Mouse (Mus musculus) left cerebral cortex, postnatal 10 days (tissue): ENCODE data around the gene Tpp1. TPM values are rescaled to one million over a fixed set of nuclear protein-coding genes. Genes with fewer than 3 reads are reported as not detected.
"Not testable (repeated sequence)": the region's sequence is repeated elsewhere in the genome, so short reads cannot be mapped to it uniquely, and the experiment has no call there.

Source experiments
- DNase-seq, 2 experiments: peaks; one replicate each; pipeline ENCODE4 v3.0.0; 2021 to 2022; ENCODE audit warnings: low spot score in 2 of 2, mixed read lengths in 1 of 2; ENCODE audit errors: extremely low spot score in 1 of 2
- intact Hi-C: fragments of 180-260 bp; cut with DNase I; formaldehyde crosslinking; loops from one replicate; pipeline ENCODE4 v1.15.1; 2025
- total RNA-seq, 2 experiments: library from RNA; stranded (reverse); gene quantifications; 2 replicates each; pipeline ENCODE4 v1.2.3; 2021

Gene Tpp1
- total RNA-seq, 2 experiments from 2014 or later, result 32.6 to 40.0 TPM

DNA sequence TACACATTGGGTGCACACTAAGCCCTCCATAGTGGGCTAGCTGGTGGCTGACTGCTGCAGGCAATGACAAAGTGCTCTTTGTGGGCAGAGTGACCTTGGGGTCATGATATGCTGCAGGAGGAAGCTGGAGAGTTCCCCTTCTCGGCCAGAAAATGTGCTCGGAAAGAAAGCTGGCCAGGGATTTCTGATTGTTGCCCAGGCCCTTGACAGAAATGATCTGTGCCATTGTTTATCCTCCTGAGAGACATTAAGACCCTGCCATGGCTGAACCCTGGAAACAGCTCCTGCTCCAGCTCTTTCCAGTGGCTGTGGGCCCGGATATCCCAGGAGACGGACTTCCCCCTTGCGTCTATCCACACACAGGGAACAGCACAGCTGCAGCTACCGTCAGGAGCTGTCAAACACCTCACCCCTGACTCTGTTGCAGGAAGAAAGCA, 15.7 kb upstream of the Tpp1 start:
- intact Hi-C loops, result no loop called here
- peak in 1 of 2 experiments; percentile 39 for DNase-seq

DNA sequence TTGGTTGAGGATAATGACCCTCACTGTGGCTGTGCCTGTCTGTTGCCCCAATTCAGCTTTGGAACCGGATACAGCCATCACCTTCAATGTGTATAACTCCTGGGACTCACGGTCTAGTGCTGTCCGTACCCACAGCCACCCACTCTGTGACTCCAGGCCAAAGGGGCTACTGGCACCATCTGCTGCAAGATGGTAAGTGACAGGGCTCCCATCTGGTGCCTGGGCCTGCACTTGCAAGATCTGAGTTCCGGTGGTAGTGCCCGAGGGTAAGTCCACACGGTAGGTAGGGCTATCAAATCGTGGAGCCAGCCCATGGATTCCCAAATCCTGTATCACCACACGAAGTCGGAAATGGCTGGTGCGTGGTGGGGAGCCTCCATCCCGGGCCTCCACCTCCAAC, 12.3 kb upstream of the Tpp1 start:
- intact Hi-C loops, result no loop called here

DNA sequence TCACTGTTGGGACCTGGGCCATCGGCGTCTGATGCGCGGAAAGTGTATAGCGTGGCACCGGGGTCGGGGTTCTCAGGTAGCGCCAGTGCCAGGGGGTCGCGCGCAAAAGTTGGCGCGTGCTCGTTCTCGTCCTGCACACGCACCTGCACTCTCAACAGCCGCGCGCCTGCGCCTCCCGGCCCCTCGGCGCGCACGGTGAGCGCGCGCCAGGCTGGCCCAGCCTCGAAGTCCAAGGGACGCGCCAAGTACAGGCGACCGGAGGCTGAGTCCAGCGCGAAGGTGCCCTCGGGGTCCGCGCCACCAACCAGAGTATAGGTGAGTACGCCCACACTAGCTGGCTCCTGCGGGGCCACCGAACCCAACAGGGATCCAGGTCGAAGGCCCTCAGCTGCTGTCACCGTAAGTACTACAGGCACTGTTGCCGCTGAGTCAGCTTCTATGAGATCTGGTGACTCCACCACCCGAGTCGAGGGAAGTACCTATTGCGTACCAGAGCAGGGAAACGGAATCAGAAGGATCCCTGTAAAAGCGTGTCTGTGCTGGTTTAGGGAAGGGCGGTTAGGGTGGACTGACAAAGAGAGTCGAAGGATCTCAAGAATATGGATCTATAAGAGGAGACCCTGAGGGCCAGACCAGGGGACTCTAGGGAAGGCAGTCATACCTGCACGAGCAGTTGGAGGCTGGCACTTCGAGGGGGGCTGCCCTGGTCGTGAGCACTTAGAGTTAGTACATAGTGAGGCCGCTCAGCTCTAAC, 10.7 kb upstream of the Tpp1 start:
- intact Hi-C loops, result no loop called here
- DNase-seq, result no peak

More for the DNA sequence above, 12.3 kb upstream of the Tpp1 start:
- DNase-seq, result no peak

DNA sequence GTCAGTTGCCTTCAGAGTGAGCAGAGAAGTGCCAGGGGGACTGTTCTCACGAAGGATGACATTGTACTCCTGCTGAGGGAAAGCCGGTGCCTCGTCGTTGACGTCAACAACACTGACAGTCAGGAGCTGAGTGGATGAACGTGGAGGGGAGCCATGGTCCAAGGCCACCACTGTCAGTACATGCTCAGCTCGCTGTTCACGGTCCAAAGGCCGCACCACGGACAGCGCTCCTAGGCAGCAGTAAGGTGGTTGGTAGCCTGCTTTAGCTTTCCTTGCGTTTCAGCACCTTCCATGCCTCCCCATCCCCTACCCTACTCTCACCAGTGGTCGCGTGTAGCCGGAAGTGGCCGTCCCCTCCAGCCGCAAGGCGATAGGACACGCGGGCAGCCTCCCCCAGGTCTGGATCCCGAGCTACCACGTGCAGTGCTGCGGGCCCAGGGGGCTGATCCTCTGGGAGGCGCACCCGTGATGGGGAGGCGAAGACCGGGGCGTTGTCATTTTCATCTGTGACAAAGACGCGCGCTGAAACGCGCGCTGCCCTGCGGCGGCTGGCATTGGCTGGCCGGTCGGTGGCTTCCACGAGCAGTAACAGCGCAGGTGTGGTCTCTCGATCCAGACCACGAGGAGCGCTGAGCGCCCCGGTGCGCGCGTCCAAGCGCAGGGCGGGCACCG, 9.9 kb upstream of the Tpp1 start:
- DNase-seq, result no peak
- intact Hi-C loops, result no loop called here

DNA sequence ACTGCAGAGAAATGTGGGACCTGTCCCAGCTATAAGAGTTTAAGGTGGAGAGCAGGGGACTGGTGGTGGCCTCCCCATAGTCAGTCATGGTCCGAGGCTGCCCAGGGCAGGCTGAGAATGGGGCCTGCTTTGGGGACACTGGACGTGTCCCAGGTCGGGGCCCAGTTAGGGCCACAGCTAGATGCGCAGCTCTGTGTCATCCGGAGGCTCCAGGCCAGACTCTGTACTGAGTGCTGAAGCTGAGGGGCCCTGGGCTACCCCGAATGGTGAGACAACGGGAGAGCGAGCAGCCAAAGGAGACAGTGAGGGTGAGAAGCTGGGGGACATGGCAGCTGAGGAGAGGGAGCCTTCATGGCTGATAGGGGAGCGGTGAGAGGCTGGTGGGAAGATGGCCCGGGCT, 1.2 kb upstream of the Tpp1 start:
- DNase-seq, result no peak
- intact Hi-C loops, result no loop called here

DNA sequence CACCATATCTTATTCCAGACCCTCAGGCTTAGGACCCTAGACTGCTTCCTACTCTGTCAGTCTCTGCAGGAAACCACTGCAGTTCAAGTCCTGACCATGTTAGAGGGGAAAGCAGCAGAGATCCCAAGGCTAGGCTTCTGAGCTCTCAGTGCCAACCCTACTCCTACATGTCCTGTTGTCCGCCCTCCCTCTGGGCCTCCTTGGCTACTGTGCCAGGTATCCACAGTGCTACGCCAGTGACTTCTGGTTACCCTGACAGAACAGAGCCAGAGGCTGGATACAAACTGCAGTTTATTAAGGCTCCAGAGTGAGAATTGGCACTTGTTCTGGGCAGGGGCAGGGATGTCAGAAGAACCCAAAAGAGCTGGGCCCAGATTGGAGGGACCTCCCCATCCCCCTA, 681 bp upstream of the Tpp1 start:
- no peak for DNase-seq
- intact Hi-C loops, result no loop called here

DNA sequence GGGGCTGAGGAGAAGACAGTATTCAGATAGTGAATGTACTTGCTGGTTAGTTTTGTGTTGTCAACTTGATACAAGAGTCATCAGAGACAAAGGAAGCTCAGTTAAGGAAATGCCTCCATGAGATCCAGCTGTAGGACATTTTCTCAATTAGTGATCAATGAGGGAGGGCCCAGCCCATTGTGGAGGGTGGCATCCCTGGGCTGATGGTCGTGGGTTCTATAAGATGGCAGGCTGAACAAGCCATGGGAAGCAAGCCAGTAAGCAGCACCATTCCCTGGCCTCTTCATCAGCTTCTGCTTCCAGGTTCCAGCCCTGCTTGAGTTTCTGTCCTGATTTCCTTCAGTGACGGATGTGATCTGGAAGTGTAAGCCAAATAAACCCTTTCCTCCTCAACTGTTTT, 4.3 kb downstream of the Tpp1 start:
- no peak for DNase-seq
- intact Hi-C loops, result loop anchor here (10.0 kb wide), 1 partner anchor 193 kb away; the partner anchor contains the start of gene Smpd1

DNA sequence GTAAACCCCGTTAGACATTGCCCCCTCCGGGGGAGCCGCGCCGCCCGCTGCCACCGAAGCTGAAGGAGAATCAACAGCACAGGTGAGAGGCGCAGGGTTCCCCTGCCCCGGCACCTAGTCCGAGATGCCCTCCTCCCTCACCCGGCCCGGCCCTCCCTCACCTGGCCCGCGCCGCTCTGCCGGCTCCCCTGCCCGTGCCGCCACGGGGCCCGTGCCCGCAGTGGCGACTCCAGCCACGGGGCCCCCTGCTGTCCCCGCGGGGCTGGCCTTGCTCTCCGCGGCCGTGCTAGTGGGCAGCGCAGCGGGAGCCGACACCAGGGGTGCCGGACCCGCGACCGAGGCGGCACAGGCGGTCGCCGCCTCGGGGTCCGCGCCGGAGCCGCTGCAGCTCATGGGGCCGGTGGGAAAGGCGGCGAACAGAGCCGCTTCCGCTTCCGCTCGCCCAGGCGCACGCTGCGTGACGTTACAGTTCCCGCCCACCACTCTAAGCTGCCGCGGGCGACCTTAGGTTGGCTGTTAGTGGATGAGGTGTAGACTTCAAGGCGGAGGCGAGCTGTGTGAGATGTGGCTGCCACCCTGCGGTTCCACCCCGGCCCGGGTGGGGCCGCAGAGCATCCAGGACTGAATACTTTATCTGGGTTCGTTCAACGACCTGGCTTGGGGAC, 8.0 kb downstream of the Tpp1 start, which contains the start of gene Taf10:
TSS of gene Taf10 (minus strand) at position 436 of the 665 bp plus-strand sequence.
- intact Hi-C loops, result loop anchor here (10.0 kb wide), 1 partner anchor 189 kb away; the partner anchor contains the start of gene Smpd1

DNA sequence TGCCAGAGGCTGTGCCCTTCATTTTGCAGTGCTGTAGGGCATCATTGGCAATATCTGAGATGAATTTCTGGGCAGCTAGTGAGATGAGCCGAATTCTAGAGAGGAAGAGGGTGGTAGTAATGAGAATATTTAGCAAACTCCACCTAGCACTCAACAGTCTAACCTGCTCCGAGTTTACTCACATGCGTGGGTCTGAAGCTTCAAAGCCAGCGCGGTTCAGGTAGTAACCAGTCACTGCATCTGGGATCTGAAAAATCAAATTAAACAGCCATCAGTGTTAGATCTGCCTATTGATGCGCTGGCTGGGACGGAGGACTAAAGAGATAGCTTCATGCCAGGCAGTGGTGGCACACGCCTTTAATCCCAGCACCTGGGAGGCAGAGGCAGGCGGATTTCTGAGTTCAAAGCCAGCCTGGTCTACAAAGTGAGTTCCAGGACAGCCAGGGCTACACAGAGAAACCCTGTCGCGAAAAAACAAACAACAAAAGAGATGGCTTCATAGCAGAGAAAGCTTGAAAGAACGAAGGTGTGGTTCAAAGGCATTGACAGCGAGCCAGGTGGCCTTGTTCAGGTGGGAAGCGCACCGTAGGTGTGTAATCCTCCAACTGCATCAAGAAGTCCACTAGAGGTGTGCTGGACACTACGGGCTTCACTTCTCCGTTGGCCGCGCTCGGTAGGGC, 8.6 kb downstream of the Tpp1 start:
- intact Hi-C loops, result loop anchor here (10.0 kb wide), 1 partner anchor 189 kb away; the partner anchor contains the start of gene Smpd1

More for the DNA sequence above, 8.0 kb downstream of the Tpp1 start, which contains the start of gene Taf10:
- peak; percentile 82 to 92 for DNase-seq

DNA sequence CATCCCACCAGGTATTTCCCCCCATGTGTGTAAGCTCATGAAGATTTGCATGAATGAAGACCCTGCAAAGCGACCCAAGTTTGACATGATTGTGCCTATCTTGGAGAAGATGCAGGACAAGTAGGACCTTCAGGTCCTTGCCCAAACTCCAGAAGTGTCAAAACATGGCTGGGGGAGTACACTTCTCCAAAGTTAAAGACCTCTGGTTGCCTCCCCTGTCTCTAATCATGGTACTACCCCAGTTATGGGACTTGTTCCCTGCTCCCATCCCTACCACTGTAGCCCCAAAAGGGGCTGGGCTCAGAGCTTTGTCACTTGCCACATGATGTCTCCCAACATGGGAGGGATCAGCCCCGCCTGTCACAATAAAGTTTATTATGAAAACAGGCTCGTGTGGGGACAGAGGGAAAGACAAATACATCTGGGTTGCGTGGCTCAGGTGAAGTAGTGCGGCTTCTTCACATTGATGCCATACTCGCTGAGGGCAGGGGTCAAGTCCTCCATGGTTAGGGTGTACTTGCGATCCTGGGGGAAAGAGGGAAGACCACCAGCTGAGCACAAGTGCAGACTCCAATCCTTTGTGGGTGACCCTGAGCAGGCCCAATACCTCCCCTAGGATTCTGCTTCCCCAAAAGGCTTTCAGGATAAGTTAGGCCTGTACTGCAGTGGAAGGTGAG, 9.4 kb downstream of the Tpp1 start:
- intact Hi-C loops, result loop anchor here (10.0 kb wide), 1 partner anchor 188 kb away; the partner anchor contains the start of gene Smpd1
- not testable (repeated sequence) for DNase-seq

More for the DNA sequence above, 8.6 kb downstream of the Tpp1 start:
- DNase-seq, result not testable (repeated sequence)

DNA sequence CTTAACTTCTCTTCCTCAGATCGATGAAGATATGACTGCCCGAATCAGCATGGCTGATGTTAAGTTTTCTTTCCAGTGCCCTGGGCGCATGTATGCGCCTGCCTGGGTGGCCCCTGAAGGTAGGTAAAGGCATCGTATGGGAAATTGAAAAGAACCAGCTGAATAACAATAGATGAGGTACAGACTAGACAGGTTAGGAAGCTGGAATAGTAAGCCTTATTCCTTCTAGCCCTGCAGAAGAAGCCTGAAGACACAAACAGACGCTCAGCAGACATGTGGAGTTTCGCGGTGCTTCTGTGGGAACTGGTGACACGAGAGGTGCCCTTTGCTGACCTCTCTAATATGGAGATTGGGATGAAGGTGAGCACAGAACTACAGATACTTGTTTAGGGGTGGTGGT, 10.1 kb downstream of the Tpp1 start:
- intact Hi-C loops, result loop anchor here (10.0 kb wide), 1 partner anchor 187 kb away; the partner anchor contains the start of gene Smpd1
- DNase-seq, result no peak

DNA sequence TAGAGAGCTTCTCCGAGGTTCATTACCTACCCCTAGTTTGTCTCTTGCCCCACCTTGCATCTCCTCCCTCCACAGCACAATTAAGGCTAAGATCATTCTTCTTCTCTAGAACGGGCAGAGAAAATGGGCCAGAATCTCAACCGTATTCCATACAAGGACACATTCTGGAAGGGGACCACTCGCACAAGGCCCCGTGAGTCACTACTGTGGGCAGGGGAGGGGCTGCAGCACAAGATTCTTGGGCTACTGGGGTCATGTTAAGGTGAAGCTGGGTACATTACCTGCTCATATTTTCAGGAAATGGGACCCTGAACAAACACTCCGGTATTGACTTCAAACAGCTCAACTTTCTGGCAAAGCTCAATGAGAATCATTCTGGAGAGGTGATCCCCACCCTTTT, 11.2 kb downstream of the Tpp1 start:
- no peak for DNase-seq
- intact Hi-C loops, result loop anchor here (10.0 kb wide), 1 partner anchor 186 kb away; the partner anchor contains the start of gene Smpd1

DNA sequence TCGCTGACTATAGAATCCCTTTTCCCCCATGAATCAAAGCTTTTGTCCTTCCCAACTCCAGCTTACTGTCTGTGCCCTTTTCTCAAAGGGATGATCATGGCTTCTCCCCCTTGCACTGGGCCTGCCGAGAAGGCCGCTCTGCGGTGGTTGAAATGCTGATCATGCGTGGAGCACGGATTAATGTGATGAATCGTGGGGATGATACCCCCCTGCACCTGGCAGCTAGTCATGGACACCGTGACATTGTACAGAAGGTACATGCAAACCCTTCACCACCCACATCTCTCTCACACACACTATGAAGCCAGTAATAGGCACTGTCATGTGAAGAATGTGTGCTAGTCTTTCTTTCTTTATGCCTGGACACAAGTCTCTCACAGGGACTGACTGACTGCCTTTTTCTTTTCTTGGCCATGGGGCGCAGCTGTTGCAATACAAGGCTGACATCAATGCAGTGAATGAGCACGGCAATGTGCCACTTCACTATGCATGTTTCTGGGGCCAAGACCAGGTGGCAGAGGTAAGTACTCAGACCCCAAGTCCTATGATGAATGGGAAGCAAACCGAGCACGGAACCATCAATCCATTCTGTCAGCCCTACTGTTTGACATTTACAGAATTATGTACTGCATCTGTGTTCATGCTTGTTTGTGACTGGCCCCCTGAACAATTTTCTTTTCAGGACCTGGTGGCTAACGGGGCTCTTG, 11.8 kb downstream of the Tpp1 start:
- DNase-seq, result no peak
- intact Hi-C loops, result loop anchor here (10.0 kb wide), 1 partner anchor 185 kb away; the partner anchor contains the start of gene Smpd1

DNA sequence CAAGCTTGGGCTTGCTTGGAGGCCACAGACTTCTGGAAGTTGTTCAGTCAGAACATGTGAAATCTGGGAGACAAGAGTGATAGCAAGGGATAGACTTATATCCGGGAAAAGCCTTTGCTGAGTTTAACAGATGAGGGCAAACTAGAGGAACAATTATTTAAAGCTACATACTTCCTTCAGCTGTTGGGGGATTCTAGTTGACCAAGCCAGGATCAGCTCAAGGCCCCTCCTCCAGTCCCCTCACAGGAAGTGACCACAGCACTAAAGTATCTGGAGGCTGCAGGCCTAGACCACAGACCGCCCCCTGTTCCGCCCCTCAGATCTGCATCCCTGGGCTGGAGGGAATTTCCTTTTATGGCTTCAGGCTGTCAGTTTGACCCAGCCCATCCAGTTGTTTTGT, 13.1 kb downstream of the Tpp1 start:
- peak in 1 of 2 experiments; percentile 86 for DNase-seq
- intact Hi-C loops, result loop anchor here (10.0 kb wide), 2 partner anchors 56 to 104 kb away; partner anchors contain the start of gene Trim3

DNA sequence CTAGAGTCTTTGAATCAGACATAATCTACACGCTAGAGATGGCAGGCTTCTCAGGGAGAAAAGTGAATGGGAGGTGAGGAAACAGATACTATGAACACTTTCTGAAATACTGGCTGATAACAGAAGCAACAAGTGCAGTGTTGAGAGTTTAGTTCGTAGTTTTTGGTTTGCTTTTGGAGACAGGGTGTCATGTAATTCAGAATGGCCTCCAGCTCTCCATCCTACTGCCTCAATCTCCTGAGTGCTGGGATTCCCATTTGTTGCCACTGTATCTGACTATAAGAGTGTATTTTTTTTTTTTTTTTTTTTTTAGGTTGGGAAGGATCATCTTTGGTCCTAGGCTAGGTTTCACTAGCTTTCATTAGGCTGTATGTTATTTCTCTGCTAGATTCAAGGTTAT, 13.7 kb downstream of the Tpp1 start:
- intact Hi-C loops, result loop anchor here (10.0 kb wide), 2 partner anchors 57 to 103 kb away; partner anchors contain the start of gene Trim3
- no peak for DNase-seq

DNA sequence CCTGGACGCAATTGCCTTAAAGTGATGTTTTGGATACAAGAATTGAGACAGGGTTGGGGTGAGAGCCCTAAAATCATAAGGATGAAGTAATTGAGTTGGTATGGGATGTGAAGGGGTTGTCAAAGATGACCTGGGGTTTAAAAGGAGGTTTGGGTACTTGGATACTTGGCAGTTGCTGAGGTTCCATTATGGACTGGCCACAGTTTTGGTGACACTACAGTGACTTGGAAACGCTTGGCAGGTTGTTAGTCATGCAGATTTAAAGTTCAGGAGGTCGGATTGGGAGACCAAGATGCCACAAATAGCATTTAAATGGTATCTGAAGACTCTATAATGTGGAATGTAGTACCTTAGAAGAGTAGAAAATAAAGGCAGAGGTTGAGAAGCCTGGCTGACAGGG, 14.4 kb downstream of the Tpp1 start:
- intact Hi-C loops, result loop anchor here (10.0 kb wide), 2 partner anchors 57 to 103 kb away; partner anchors contain the start of gene Trim3
- no peak for DNase-seq

DNA sequence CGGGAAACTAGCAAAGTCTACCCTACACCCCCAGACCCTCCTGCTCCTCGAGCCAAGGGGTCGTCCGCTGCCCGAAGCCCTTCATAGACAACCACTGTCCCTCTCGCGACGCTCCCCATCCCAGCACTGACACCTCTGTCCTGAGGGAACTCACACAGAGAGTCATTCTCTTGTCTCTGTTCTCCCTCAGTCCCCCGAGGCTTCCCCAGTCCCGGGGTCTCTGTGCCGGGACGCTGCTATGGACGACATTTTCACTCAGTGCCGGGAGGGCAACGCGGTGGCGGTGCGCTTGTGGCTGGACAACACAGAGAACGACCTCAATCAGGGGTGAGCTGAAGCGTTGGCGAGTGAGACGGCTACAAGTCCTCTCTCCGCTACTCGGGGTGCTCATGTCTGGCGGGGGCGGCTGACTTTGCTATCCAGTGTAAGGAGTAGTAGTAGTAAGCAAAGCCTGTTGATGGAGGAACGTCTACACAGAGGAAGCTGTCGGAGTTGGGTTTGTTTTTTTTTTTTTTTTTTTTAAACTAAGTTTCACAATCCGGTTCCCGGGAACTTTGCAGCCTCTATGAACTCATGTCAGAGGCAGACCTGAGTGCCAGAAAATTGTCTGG, 15.0 kb downstream of the Tpp1 start, which contains the start of gene Rrp8:
TSS of gene Rrp8 (minus strand) at position 475 of the 611 bp plus-strand sequence.
- intact Hi-C loops, result loop anchor here (10.0 kb wide), 2 partner anchors 58 to 102 kb away; partner anchors contain the start of gene Trim3
- DNase-seq, result peak in 1 of 2 experiments; percentile 55
